15 mouse cellular contexts compared by ENCODE assay signal in the genomic region with DNA sequence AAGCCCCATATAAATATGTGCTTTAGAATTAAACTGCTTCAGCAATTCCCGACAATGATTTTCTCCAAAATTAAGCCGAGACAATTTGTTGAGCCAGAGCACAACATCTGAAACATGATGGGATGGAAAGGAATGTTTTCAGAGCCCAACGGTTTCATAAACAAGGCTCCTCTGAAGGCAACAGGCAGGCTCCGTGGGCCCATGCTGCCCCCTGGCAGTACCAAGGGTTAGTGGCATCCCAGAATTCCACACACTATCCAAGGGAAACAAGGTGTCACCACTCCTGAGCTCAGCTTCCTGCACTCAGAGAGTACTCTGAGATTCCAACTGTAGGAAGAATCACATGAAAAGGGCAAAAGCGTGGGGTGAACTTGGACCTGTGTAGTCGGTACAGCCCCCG. TPM values are rescaled to one million over a fixed set of nuclear protein-coding genes. Genes with fewer than 3 reads are reported as not detected.
DNase-seq lines count a peak whose midpoint lies in the region; ATAC-seq and TF ChIP-seq lines count a peak whose summit lies in the region.
"Had no signal": no experiment of that assay in that cellular context is flagged by ENCODE, and none has a peak within 500 bp of the region (broad histone marks: within the 10 kb centered on the region; RNA-seq: fewer than 3 reads in every experiment).

No protein-coding gene starts in this region.

- peak; percentile 79 for TF ChIP-seq CTCF in midbrain, postnatal 0 days (IDR thresholded peaks at IDR 0.05)

- 0 out of 2 replicates have a peak, but pooled peaks cover 2% of the 10 kb centered on the region for H3K27me3 ChIP-seq in kidney, embryonic 15.5 days
- H3K27me3 ChIP-seq in midbrain, postnatal 0 days (ENCODE audit: insufficient read depth, low read length) = no peaks in the 10 kb centered on the region
- H3K27me3 ChIP-seq in midbrain, embryonic 13.5 days = no peaks in the 10 kb centered on the region
- H3K27me3 ChIP-seq in kidney, embryonic 16.5 days (ENCODE audit: insufficient read depth, low read length) = no peaks in the 10 kb centered on the region
- H3K27me3 ChIP-seq: limb, embryonic 12.5 days; liver, embryonic 15.5 days; midbrain, embryonic 15.5 days had no signal

- no peak overlapping the region for H3K4me2 ChIP-seq in kidney, embryonic 15.5 days
- H3K4me2 ChIP-seq in midbrain, postnatal 0 days (ENCODE audit: low read depth, low read length, poor library complexity, severe bottlenecking) = no peak overlapping the region
- H3K4me2 ChIP-seq in midbrain, embryonic 13.5 days (replicated peaks) = no peak overlapping the region
- H3K4me2 ChIP-seq in kidney, embryonic 16.5 days (replicated peaks; ENCODE audit: low read depth, low read length) = no peak overlapping the region
- H3K4me2 ChIP-seq: limb, embryonic 12.5 days; liver, embryonic 15.5 days; midbrain, embryonic 15.5 days had no signal

- H3K27ac ChIP-seq in kidney, embryonic 15.5 days = no peak overlapping the region
- no peak overlapping the region for H3K27ac ChIP-seq in midbrain, postnatal 0 days (ENCODE audit: low read depth, low read length)
- no peak overlapping the region for H3K27ac ChIP-seq in midbrain, embryonic 13.5 days
- H3K27ac ChIP-seq in kidney, embryonic 16.5 days (ENCODE audit: low read length) = no peak overlapping the region
- H3K27ac ChIP-seq: limb, embryonic 12.5 days; liver, embryonic 15.5 days; macrophage; midbrain, embryonic 15.5 days had no signal

- 78% methylated on average over 7 of the region's 7 CpGs for WGBS in kidney, embryonic 15.5 days
- WGBS in midbrain, postnatal 0 days = 71% methylated on average over 7 of the region's 7 CpGs
- 83% methylated on average over 7 of the region's 7 CpGs for WGBS in midbrain, embryonic 13.5 days
- 73% methylated on average over 7 of the region's 7 CpGs for WGBS in kidney, embryonic 16.5 days

- no peaks in the 10 kb centered on the region for H3K9me3 ChIP-seq in kidney, embryonic 15.5 days (replicated peaks)
- H3K9me3 ChIP-seq in midbrain, postnatal 0 days (ENCODE audit: low read length) = no peaks in the 10 kb centered on the region
- no peaks in the 10 kb centered on the region for H3K9me3 ChIP-seq in midbrain, embryonic 13.5 days
- no peaks in the 10 kb centered on the region for H3K9me3 ChIP-seq in kidney, embryonic 16.5 days (ENCODE audit: low read length)
- H3K9me3 ChIP-seq: limb, embryonic 12.5 days; liver, embryonic 15.5 days; midbrain, embryonic 15.5 days had no signal

- no peaks in the 10 kb centered on the region for H3K36me3 ChIP-seq in kidney, embryonic 15.5 days
- H3K36me3 ChIP-seq in midbrain, postnatal 0 days (ENCODE audit: insufficient read depth, low read length) = no peaks in the 10 kb centered on the region
- no peaks in the 10 kb centered on the region for H3K36me3 ChIP-seq in midbrain, embryonic 13.5 days
- H3K36me3 ChIP-seq in kidney, embryonic 16.5 days (ENCODE audit: insufficient read depth, low read length) = no peaks in the 10 kb centered on the region
- H3K36me3 ChIP-seq: limb, embryonic 12.5 days; liver, embryonic 15.5 days; midbrain, embryonic 15.5 days had no signal

- H3K9ac ChIP-seq in kidney, embryonic 15.5 days = no peak overlapping the region
- H3K9ac ChIP-seq in midbrain, postnatal 0 days (replicated peaks; ENCODE audit: low read length, poor library complexity, severe bottlenecking) = no peak overlapping the region
- H3K9ac ChIP-seq in midbrain, embryonic 13.5 days (replicated peaks) = no peak overlapping the region
- H3K9ac ChIP-seq in kidney, embryonic 16.5 days (replicated peaks; ENCODE audit: low read length) = no peak overlapping the region
- H3K9ac ChIP-seq: limb, embryonic 12.5 days; liver, embryonic 15.5 days; midbrain, embryonic 15.5 days had no signal

- no peak for ATAC-seq in cerebellum, adult (ENCODE audit: insufficient number of reproducible peaks, low FRiP score, low TSS enrichment)
- ATAC-seq in kidney, embryonic 15.5 days (replicated peaks; ENCODE audit: low FRiP score) = no peak
- no peak for ATAC-seq in midbrain, postnatal 0 days (ENCODE audit: low FRiP score)
- no peak for ATAC-seq in midbrain, embryonic 13.5 days
- no peak for ATAC-seq in kidney, embryonic 16.5 days (ENCODE audit: low FRiP score, low TSS enrichment)
- ATAC-seq: midbrain, embryonic 15.5 days had no signal

- H3K4me3 ChIP-seq in kidney, embryonic 15.5 days (replicated peaks) = no peak overlapping the region
- H3K4me3 ChIP-seq in midbrain, postnatal 0 days (ENCODE audit: low read depth, low read length) = no peak overlapping the region
- H3K4me3 ChIP-seq in midbrain, embryonic 13.5 days (replicated peaks) = no peak overlapping the region
- no peak overlapping the region for H3K4me3 ChIP-seq in kidney, embryonic 16.5 days (ENCODE audit: low read length)
- H3K4me3 ChIP-seq: limb, embryonic 12.5 days; liver, embryonic 15.5 days; midbrain, embryonic 15.5 days had no signal

- H3K4me1 ChIP-seq in kidney, embryonic 15.5 days = no peaks in the 10 kb centered on the region
- no peaks in the 10 kb centered on the region for H3K4me1 ChIP-seq in midbrain, postnatal 0 days (ENCODE audit: insufficient read depth, low read length)
- no peaks in the 10 kb centered on the region for H3K4me1 ChIP-seq in midbrain, embryonic 13.5 days (replicated peaks)
- H3K4me1 ChIP-seq in kidney, embryonic 16.5 days (ENCODE audit: insufficient read depth, low read length) = no peaks in the 10 kb centered on the region
- H3K4me1 ChIP-seq: limb, embryonic 12.5 days; liver, embryonic 15.5 days; midbrain, embryonic 15.5 days had no signal

- DNase-seq in cerebellum, postnatal 25 days = peak; percentile 8 to 24
- peak; percentile 6 for DNase-seq in kidney, postnatal 14 days
- peak; percentile 62 for DNase-seq in midbrain, postnatal 0 days (ENCODE audit: low spot score)
- peak; percentile 26 for DNase-seq in right cerebral cortex, postnatal 4 days
- DNase-seq: cerebellum, adult 8-10 months; gastrocnemius, postnatal 10 days; thymus, postnatal 4 days had no signal

RNA-seq across cellular contexts. Expression of gene Ptprt, which starts 57.5 kb away (rescaled TPM):
- 2.9 and 3.2 TPM in 2 replicates for polyA plus RNA-seq in kidney, embryonic 15.5 days (2015; fragmentation: Nextera tagmentation; extraction: Ambion mirVana)
- 70.5 and 72.2 TPM in 2 replicates for total RNA-seq in midbrain, postnatal 0 days (2014; rRNA removed)
- polyA plus RNA-seq in midbrain, postnatal 0 days (2015; fragmentation: Nextera tagmentation; extraction: Ambion mirVana) = 9.8 and 12.6 TPM in 2 replicates
- 6.2 and 7.5 TPM in 2 replicates for polyA plus RNA-seq in midbrain, embryonic 13.5 days (2015; fragmentation: Nextera tagmentation; extraction: Ambion mirVana)
- polyA plus RNA-seq in kidney, embryonic 16.5 days (2015; fragmentation: Nextera tagmentation; extraction: Ambion mirVana) = 3.2 TPM in 2 replicates
- polyA plus RNA-seq: macrophage had no signal

Comparison
In these comparisons a context has a peak if more than half of its experiments do, and no peak if none do; other contexts are left out.
1. DNase-seq: peak in every context shown above with its lines; median percentile 62 in midbrain, postnatal 0 days; 26 in right cerebral cortex, postnatal 4 days; 16 in cerebellum, postnatal 25 days; 6 in kidney, postnatal 14 days.